Mouse (Mus musculus): ENCODE measurements around the gene Cib1. TPM values are rescaled to one million over a fixed set of nuclear protein-coding genes. Genes with fewer than 3 reads are reported as not detected.

Gene Cib1
- 100 to 1,000 TPM in 1 of 3 experiments, 10 to 100 TPM in 2; 97.8 to 140 (median 99.4) TPM for polyA plus RNA-seq (2017; shearing (Covaris generic))

DNA sequence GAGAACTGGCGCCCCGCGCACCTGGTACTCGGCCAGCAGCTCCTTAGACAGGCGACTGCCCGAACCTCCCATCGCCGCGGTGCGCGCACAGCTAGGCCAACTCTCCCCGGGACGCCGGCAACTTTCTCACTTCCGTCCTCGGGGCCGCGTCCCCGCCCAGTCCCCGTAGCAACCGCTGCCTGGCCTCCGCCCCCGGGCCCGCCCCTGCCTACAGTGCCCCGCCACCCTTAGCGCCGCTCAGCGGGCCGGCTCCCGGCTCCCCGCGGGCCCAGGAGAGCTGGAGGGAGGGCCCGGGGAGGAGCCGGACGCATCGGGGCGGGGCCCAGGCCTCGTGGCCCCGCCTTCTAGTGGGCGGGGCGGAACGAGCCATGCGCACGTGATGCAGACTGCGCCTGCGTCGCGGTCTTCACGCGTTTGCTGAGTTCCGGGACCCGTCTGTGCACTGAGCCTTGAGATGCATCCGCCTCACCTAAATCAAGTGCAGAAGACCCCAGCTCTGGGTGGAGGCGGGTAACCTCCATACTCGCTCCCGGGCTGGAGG is at the start of gene Cib1, which contains the start of gene Gdpgp1:
TSS of gene Cib1 (minus strand) at position 325 of the 541 bp plus-strand sequence.
TSS of gene Gdpgp1 (plus strand) at position 377 of the 541 bp plus-strand sequence.
- ATAC-seq = peak; percentile 94

DNA sequence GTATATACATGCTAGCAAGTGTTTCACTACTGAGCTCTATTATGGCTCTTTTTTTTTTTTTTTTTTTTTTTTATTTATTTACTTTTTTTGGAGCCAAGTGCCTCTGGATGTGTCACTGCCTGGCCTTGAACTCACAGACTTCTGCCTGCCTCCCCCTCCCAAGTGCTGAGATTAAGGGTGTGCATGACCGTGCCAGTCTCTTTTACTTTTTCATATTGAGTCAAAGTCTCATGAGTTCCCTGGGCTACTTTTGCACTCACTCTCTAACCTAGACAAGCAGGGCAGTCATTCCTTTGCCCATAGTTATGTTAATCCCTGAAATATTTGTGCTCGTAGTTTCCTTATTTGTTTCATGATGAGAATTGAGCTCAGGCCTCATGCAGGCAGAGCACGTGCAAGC is 49.0 kb upstream of the Cib1 start:
- ATAC-seq = no peak

DNA sequence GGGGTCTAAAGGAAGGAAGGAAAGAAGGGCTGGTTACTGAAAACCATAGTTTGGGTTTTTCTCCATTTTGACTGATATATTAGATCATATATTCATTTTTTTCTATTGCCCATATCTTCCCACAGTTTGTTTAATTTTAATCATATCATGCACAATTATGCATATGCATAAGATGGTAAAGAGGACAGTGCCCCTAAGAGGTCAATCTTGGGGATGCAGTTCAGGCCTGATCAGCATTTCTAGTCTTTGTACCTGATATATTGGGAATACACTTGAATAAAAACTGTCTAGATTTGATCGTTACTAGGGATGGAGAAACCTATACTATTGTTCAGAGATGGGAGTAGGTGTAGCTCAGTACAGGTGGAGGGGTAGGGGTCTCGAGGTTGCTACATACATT is 48.4 kb upstream of the Cib1 start:
- no peak for ATAC-seq

DNA sequence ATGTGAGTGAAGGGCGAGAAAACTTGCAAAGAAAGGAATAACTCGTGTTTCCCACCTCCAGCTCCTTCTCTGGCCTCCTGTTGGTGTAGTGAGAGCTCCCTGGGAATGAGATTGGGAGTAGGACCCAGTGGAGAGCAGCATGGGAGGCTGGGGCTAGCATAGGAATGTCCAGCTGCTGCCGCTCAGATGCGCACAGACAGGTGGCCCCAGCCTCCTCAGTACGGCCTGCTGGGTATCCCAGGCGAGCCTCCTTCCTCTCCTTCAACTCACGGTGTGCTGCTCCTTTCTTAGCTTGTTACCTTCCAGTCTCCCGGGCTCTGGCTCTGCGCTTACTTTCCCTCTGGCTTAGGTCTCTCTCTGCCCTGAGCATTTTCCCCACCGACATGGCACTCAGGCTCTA is 47.4 kb upstream of the Cib1 start:
- ATAC-seq = no peak

DNA sequence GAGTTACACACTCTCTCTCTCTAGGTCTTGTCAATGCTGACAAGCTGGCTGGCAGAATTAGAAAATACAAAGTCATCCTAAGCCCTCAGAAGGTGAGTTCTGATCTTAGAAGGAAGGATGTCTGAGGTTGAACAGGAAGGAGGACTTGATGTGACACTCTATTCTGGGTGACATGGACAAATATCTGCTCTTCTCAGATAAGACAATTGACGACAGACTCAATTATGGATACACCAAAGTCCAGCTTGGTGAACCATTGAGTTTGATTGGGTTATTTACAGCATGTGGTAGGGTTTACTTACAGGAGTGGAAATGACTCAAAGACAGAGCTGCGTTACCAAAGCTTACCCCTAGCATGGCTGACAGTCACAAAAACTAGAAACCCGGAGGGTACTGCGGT is 43.8 kb upstream of the Cib1 start:
- ATAC-seq = no peak

DNA sequence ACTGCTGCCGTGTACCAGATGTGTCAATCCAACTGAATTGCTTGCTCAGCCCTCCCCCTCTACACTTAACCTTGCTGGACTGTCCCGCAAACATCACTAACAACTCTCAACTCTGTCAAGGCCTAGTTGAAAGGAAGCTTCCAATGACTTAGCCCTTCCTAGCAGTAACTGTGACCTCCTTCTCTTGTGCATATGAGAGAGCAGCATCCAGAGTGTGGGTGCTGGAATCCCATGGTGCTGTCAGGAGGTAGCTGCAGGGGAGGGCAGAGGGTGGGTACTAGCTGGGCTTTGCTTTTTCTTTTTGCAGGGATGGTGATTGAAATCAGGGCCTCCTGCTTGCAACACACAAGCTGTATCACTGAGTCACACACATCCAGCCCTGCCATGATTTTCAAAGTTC is 40.8 kb upstream of the Cib1 start:
- no peak for ATAC-seq

DNA sequence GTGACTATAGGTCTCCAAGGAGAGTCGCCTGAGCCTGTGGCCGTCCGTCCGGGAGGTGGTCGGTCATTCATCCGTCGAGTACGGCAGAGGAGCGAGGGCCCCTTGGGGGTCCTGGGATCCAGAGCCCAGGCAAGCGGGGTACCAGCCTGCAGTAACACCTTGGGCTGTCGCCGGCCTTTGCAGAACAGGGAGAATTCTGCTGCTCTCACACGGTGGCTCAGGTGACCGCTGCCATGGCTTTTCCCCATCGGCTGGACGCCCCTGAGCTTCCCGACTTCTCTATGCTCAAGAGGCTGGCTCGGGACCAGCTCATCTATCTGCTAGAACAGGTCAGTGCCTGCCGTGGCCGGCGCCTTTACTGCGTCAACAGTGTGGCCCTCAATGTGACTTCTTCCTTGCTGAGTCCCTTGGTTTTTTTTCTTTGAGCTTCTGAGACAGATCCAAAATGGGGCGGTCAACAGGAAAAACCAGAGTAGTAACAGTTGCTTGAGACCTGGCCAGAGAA is 37.2 kb upstream of the Cib1 start:
- no peak for ATAC-seq

DNA sequence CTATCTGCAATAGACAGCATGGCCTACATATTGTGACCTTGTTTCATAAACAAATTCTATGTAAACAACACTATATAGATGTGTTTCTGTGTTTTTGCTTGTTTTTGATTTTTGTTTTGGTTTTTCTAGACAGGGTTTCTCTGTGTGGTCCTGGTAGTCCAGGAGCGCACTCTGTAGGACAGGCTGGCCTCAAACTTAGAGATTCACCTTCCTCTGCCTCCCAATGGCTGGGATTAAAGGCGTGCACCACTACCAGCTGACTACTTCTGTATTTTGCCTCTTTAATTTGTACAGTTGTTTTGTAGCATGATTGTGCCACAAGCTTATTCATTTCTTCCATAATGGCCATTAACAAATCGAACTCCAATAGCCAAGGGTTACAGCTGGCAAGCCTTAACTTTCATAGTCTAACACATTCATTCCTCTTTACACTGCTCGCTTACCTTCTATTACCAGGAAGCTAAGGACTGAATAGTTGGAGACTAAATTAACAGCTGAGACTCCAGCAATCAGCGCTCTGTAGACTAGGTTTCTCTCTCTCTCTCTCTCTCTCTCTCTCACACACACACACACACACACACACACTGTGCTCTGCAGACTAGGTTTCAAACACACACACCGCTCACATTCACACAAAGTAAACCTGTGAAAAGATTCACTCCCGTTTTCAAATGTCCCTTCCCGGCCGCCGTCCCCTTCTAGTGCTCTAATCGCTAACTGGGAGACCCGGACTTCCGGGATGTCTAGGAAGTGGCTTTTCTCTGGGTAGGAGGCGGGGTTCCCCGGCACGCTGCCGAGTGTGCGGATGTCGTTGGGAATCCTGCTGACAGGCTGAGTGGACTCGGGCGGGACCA is 36.5 kb upstream of the Cib1 start, which contains the start of gene Vps33b:
TSS of gene Vps33b (plus strand) at position 753 of the 854 bp plus-strand sequence.
- peak; percentile 98 for ATAC-seq

DNA sequence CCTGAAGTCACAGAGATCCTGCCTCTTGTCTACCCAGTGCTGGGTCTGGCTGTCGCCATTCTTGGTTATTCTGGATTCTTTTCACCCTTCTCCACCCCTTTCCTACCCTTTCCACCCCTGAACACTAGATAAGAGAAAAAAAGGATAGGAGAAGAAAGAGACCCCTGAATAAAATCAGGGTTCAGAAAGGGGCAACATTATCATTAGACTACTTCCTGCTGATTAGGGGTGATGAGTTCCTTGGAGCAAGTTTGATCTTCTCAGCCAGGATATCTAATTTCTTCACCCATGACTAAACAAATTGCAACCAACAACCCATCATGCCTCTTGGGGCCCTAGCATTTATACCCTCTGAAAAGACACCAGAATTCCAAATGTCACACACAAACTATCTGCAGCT is 35.2 kb upstream of the Cib1 start:
- ATAC-seq = no peak

DNA sequence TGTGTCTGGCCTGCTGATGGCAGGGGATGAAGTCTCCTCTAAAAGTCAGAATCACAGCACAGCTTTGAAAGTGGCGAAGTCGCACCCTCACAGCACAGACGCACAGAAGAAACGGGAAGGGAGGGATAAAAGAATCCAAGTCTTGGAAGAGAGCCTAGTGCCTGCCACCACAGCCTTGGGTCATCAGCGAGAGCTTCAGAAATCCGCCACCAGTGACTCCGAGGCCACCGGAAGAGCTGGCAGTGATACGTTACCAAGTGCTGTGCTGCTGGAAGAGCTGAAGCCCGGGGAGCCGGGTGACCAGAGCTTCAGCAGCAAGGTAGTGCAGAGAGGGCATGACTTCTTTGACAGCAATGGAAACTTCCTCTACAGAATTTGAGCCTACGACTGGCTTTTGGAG is 32.0 kb upstream of the Cib1 start:
- ATAC-seq = no peak

DNA sequence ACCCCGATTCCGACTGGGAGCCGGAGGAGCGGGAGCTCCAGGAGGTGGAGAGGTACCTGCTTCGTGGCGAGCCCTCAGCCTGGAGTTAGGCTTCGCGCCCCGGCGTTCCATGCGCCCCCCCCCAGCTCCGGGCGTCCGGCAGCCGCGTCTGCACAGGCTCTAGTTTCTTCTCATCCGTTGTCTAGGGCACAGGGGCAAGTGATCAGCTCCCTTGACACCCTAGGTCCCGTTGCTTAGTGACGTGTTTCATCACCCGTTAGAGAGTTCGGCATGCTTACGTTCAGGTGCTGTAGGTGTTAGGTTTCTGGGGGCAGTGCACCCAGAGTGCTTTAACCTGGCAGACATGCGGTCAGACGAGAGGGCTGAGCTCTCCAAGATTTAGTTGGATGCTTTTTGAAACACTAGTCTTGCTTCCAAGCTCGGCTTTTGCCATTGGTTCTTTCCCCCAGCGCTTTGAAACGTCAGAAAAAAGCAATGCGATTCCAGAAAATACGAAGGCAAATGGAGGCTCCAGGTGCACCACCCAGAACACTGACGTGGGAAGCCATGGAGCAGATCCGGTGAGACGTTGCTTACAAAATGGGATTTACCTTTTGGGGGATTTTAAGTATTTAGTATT is 28.9 kb upstream of the Cib1 start:
- ATAC-seq = peak; percentile 53

DNA sequence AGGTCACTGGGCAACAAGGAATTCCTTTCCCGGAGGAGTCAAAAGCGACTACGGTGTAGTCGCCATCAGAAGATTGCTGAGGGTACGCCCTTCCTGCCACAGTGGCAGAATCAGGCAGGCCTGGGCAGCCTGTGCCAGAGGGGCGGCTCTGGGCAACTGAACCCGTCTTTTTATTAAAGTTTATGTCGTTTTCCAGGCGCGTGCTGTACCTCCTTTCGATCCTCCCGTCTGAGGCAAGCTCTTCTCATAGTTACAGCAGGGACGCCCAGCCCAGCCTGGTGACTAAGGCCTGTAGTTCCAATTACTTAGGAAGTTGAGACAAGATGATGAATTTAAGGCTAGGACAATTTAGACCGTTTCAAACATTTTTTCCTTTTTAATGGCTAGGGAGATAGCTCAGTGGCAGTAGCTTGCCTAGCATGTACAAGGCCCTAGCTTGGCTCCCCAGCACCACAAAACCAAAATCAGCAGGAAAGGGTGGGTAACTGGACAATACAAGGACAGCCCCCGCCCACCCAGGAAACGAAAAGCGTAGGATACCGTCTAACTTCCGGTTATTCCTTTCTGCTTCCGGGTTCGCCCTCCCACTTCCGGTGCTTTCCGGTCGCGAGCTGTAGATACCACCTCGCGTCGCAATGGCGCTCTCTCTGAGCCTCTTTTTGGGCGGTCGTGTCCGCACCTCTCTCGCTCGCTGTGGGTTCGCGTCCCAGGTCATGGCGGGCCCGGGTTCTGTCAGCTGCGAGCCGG is 28.2 kb upstream of the Cib1 start, which contains the start of gene Ngrn:
TSS of gene Ngrn (plus strand) at position 591 of the 747 bp plus-strand sequence.
- ATAC-seq = peak; percentile 96

DNA sequence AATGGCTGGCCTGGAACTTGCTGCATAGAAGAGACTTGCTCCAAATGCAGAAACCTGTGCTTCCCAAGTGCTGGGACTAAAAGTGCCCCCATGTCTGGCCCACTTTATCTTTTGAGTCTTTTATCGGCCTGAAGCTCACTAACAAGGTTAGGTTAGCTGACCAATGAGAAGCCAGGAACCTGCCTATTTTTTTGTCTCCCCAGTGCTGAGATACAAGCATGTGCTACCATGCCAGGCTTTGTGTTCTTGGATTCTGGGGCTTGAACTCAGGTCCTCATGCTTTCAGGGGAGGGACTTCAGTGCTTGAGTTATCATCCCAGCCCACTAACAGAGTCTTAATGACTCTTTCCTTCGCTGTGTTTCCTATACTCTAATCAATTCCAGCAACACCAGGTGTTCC is 25.1 kb upstream of the Cib1 start:
- ATAC-seq = no peak

DNA sequence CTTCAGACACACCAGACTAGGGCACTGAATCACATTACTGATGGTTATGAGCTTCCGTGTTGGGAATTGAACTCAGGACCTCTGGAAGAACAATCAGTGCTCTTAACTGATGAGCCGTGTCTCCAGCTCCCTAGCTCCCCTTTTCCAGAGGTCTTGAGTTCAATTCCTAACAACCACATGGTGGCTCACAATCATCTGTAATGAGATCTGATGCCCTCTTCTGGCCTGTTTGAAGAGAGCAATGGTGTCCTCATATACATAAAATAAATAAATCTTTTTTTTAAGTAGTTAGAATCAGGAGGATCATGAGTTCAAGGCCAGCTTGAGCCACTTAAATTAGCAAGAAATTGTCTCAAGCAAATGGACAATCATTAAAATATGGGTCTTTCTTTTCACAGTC is 23.4 kb upstream of the Cib1 start:
- no peak for ATAC-seq

DNA sequence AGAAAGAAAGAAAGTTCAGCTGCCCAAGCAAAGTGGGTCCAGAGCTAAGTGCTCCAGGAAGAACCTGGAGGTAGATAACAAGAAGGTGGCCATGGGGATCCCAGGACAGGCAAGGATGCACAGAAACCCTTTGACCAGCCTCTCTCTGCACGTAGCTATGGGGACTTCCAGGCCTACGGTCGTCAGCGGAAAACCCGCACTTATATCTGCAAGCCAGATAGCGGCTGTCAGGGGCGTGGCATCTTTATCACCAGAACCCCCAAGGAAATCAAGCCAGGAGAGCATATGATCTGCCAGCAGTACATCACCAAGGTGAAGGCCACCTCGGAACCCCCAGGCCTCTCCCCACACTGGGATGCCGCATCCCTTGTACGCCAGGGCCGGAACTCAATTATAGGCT is 20.3 kb upstream of the Cib1 start:
- no peak for ATAC-seq

DNA sequence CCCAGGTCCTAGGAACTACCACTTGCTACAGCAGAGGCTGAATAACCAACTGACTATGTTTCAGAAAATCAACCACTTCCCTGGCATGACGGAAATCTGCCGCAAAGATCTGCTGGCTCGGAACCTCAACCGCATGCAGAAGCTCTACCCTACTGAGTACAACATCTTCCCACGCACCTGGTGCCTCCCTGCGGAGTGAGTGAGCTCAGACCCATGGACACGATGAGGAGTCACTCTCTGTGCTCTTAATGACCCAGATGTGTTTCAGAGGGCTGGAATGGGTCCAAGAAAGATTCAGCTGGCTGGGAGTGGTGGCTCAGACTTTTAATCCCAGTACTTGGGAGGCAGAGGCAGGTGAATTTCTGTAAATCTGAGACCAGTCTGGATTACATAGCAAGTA is 19.8 kb upstream of the Cib1 start:
- ATAC-seq = no peak

DNA sequence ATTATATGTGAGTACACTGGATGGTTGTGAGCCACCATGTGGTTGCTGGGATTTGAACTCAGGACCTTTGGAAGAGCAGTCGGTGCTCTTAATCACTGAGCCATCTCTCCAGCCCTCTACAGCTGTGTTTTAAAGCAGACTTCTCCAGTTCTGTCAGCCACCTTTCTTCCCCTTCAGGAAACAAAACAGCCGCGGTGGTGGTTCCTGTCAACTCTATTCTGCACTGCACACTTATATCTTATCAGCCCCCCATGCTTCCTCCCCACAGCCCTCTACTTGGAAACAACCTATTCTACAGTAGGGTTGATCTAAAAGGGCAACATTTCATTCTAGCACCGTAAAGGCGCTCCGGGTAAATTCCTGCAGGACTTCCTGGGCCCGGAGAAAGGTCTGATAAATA is 14.2 kb upstream of the Cib1 start:
- ATAC-seq = no peak

DNA sequence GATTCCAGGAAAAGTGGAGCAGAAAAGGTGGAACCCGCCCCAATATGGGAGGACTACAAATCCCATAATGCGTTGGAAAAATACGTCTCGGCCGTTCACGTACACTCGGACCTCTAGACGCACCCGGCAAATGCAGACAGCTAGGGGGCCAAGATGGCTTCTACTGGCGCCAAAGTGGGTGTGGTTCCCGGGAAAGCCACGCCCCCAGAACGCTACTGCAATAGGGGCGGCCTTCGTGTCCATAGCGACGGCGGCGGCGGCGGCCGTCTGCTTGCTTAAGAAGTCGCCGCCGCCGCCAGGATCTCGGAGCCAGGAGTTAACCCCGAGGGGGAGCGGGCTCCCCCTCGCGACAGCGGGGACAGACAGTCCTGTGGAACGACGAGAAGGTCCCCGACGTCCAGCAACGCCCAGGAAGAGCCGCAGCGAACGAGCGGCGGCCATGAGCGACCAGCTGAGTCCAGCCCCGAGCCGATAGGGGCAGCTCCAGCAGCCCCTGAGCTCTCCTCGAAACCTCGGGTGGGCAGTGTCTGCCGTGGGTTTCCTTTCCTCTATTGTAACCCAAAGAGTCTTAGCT is 13.6 kb upstream of the Cib1 start, which contains the start of gene Ttll13:
TSS of gene Ttll13 (plus strand) at position 229 of the 574 bp plus-strand sequence.
- ATAC-seq = peak; percentile 99

DNA sequence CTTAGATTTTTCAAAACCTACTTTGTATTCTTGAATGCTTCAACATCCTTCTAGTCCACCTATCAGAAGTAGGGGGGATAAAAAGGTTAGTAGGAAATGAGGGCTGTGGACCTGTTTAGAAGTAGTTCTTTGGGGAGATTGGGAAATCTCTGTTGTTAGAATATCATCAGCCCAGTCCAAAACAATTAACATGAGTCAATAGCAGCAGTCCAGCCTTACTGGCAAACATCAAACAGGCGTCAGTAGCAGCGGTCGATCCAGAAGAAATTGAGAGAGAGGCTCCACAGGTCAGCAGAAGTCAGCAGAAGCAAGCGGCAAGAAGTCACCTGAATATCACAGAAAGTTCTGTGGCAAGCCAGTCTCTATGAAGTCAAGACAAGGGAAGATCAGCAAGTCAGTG is 12.2 kb upstream of the Cib1 start:
- no peak for ATAC-seq

DNA sequence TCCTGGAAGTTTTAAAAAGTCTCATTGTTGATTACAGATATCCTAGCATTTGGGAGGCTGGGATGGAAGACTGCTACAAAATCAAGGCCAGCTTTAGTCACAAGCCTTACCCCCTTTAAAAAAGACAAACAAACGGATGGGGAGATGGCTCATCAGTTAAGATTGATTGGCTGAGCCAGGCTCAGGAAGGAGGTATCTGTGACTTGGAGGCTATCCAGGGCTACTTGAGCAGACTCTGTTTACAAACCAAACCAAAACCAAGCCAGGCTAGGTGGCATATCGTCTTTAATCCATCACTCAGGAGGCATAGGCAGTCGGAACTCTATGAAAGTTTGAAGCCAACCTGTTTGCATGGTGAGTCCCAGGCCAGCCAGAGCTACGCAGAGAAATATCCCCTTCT is 9.0 kb upstream of the Cib1 start:
- no peak for ATAC-seq

DNA sequence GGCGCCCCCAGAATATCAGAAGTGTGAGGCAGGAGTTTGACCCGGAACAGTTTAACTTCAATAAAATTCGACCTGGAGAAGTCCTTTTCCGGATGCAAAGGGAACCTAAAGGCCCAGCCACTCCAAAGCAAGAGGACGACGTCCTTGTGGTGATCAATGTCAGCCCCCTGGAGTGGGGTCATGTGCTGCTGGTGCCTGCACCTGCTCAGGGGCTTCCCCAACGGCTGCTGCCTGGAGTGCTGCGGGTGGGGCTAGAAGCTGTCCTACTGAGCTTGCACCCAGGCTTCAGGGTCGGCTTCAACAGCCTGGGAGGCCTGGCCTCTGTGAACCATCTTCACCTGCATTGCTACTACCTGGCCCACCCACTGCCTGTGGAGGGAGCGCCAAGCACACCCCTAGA is 5.9 kb upstream of the Cib1 start:
- ATAC-seq = no peak

DNA sequence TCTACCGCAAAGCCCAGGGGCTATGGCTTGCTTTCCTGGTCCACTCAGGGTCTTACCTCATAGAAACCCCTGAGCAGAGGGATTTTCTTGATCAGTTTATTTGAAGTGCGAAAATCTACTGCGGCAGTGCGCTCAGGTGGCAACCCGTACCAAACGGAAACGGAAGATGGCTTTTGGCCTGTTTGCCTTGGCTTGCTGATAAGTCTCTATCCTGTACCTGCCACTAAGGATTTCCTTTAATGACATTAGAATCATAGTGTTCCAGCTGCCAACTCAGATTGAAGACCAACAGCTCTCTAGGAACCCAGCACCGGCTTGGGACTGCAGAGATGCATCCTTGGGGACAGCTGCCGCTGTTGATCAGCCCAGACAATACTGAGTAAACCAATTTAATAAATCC is 1.2 kb upstream of the Cib1 start:
- ATAC-seq = no peak
